In the genomic region with DNA sequence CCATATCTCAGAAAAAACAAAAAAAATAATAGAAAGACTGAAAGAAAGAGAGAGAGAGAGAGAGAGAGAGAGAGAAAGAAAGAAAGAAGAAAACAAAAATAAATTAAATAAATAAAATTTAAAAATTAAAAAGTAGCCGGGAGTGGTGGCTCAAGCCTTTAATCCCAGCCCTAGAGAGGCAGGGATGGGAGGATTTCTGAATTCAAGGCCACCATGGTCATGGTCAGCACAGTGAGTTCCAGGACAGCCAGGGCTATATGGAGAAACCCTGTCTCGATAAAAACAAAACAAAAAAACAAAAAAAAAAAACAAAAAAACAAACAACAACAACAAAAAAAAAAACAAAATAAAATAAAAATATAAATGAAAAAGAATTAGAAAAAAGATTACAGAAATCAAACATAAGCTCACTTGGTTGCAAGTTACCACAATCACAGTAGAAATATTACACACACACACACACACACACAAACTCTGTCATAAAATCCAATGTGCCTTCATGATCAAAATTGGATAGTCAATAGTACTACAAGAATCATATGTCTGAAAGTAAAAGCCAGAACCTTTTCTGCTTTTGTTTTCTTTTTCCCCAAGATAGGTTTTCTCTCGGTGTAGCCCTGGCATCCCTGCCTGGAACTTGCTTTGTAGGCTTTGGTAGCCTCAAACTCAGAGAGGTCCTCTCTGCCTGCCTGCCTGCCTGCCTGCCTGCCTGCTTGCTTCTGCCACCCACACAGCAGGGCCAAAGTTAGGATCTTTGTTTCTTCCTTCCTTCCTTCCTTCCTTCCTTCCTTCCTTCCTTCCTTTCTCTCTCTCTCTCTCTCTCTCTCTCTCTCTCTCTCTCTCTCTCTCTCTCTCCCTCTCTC, we compare ENCODE assay signal across 8 mouse cellular contexts.
A peak's percentile ranks its signal among the peaks of the same experiment; 100 is the strongest.
DNase-seq lines count a peak whose midpoint lies in the region; ATAC-seq lines count a peak whose summit lies in the region.
"Not testable (repeated sequence)": the region's sequence is repeated elsewhere in the genome, so short reads cannot be mapped to it uniquely, and the experiment has no call there.

No protein-coding gene starts in this region.

- not testable (repeated sequence) for H3K4me3 ChIP-seq in limb, embryonic 15.5 days; midbrain, embryonic 14.5 days (replicated peaks; ENCODE audit: low read depth, low read length)

- H3K4me2 ChIP-seq in limb, embryonic 15.5 days; midbrain, embryonic 14.5 days (ENCODE audit: low read length): not testable (repeated sequence)

- WGBS in limb, embryonic 15.5 days = 41% methylated on average over 3 of the region's 3 CpGs
- 65% methylated on average over 2 of the region's 3 CpGs for WGBS in midbrain, embryonic 14.5 days

- not testable (repeated sequence) for H3K36me3 ChIP-seq in limb, embryonic 15.5 days; midbrain, embryonic 14.5 days (ENCODE audit: control insufficient read depth, insufficient read depth, low read length)

- intact Hi-C loops in heart, postnatal 14 days (cut with DNase I) = not testable (repeated sequence)

- H3K27ac ChIP-seq in limb, embryonic 15.5 days; midbrain, embryonic 14.5 days (replicated peaks; ENCODE audit: low read depth, low read length): not testable (repeated sequence)

- not testable (repeated sequence) for H3K27me3 ChIP-seq in limb, embryonic 15.5 days; midbrain, embryonic 14.5 days (ENCODE audit: control insufficient read depth, insufficient read depth, low read length)

- H3K4me1 ChIP-seq in limb, embryonic 15.5 days; midbrain, embryonic 14.5 days (ENCODE audit: control insufficient read depth, insufficient read depth, low read length): not testable (repeated sequence)

- H3K9me3 ChIP-seq in limb, embryonic 15.5 days; midbrain, embryonic 14.5 days (ENCODE audit: control insufficient read depth, low read length): not testable (repeated sequence)

- DNase-seq in 416B (ENCODE audit: low read depth) = peak; percentile 47
- DNase-seq in heart, postnatal 14 days = peak; percentile 36 to 44
- DNase-seq in kidney, postnatal 10 days = peak; percentile 64
- not testable (repeated sequence) for DNase-seq in midbrain, embryonic 14.5 days
- peak; percentile 52 to 64 for DNase-seq in spleen, postnatal 14 days (ENCODE audit: low spot score in 2 of 2)

- ATAC-seq in cerebellum, adult (ENCODE audit: insufficient number of reproducible peaks, low FRiP score, low TSS enrichment) = peak; percentile 96
- peak; percentile 70; the same call in 1 of the 2 replicates for ATAC-seq in frontal cortex, adult (ENCODE audit: low TSS enrichment)
- ATAC-seq in limb, embryonic 15.5 days (ENCODE audit: insufficient number of reproducible peaks, low FRiP score, low TSS enrichment, low read depth) = peak; percentile 92
- peak; percentile 92 for ATAC-seq in midbrain, embryonic 14.5 days (ENCODE audit: low FRiP score, low TSS enrichment)

- not testable (repeated sequence) for H3K9ac ChIP-seq in limb, embryonic 15.5 days; midbrain, embryonic 14.5 days (replicated peaks; ENCODE audit: low read length)
